Mouse (Mus musculus) left cerebral cortex, postnatal 36 days (tissue): ENCODE results near the gene Rnase1. TPM values are rescaled to one million over a fixed set of nuclear protein-coding genes. Genes with fewer than 3 reads are reported as not detected.

Source experiments
- DNase-seq, 2 experiments: peaks; one replicate each; pipeline ENCODE4 v3.0.0; 2021 to 2022; ENCODE audit warnings: low spot score in 2 of 2, mixed read lengths in 1 of 2
- intact Hi-C: fragments of 180-260 bp; cut with DNase I; formaldehyde crosslinking; loops from one replicate; pipeline ENCODE4 v1.15.1; 2025
- total RNA-seq, 2 experiments: library from RNA; stranded (reverse); gene quantifications; 2 replicates each; pipeline ENCODE4 v1.2.3; 2021

Gene Rnase1
- total RNA-seq, 2 experiments from 2014 or later: 0.76 to 0.97 TPM

- DNase-seq: peak; percentile 51 to 80
- intact Hi-C loops: loop anchor here (10.0 kb wide), 1 partner anchor 1157 kb away; the partner anchor contains the start of gene Chd8
These were observed 48.3 kb downstream of the Rnase1 start for GRCm38 (mm10) chr14:51098300-51098699.

GRCm38 (mm10) chr14:51095736-51096524, 50.7 kb downstream of the Rnase1 start:
- DNase-seq: no peak
- intact Hi-C loops: loop anchor here (2.0 to 10.0 kb wide), 2 partner anchors 69 to 1159 kb away; partner anchors contain the start of gene Chd8

Other genes with a start within 250 kb of the Rnase1 start
- 1 to 10 TPM; 3.6 to 4.8 TPM for gene Klhl33, start 249.3 kb downstream of the Rnase1 start, total RNA-seq
- gene Osgep, start 221.9 kb downstream of the Rnase1 start, total RNA-seq: 10 to 100 TPM; 32.0 to 35.7 TPM
- 10 to 100 TPM; 52.0 to 58.6 TPM for gene Apex1, start 221.8 kb downstream of the Rnase1 start, total RNA-seq
- gene Pip4p1, start 215.9 kb downstream of the Rnase1 start, total RNA-seq: 100 to 1,000 TPM in 1 of 2 experiments, 10 to 100 TPM in 1; 89.8 to 103 TPM
- gene Pnp, start 215.7 kb downstream of the Rnase1 start, total RNA-seq: 10 to 100 TPM; 10.7 to 11.0 TPM
- 10 to 100 TPM in 1 of 2 experiments, 1 to 10 TPM in 1; 10.0 to 13.0 TPM for gene Gm49342, start 202.3 kb downstream of the Rnase1 start, total RNA-seq
- 1 to 10 TPM; 1.1 to 1.4 TPM for gene Pnp2, start 190.8 kb downstream of the Rnase1 start, total RNA-seq
- under 1 TPM; 0.20 to 0.25 TPM for gene Rnase10, start 139.0 kb downstream of the Rnase1 start, total RNA-seq
- gene Rnase9, start 104.9 kb downstream of the Rnase1 start, total RNA-seq: not detected
- not detected for gene Rnase11, start 96.6 kb downstream of the Rnase1 start, total RNA-seq
- not detected for gene Rnase12, start 89.1 kb downstream of the Rnase1 start, total RNA-seq
- not detected for gene Olfr750, start 72.3 kb downstream of the Rnase1 start, total RNA-seq
- 10 to 100 TPM; 17.8 to 19.3 TPM for gene Rnase4, start 55.7 kb downstream of the Rnase1 start, total RNA-seq
- gene Ang, start 55.6 kb downstream of the Rnase1 start, total RNA-seq: 1 to 10 TPM; 3.6 to 5.3 TPM
- not detected for gene Eddm3b, start 32.4 kb downstream of the Rnase1 start, total RNA-seq
- gene Rnase6, start 22.9 kb downstream of the Rnase1 start, total RNA-seq: under 1 TPM in 1 of 2 experiments, not detected in 1; 0.12 TPM
- not detected for gene Rnase2b, start 15.5 kb upstream of the Rnase1 start, total RNA-seq
- not detected for gene Ang2, start 52.4 kb upstream of the Rnase1 start, total RNA-seq
- not detected for gene Ear14, start 56.6 kb upstream of the Rnase1 start, total RNA-seq
- gene Rnase2a, start 109.3 kb upstream of the Rnase1 start, total RNA-seq: not detected
- not detected for gene Gm7247, start 215.0 kb upstream of the Rnase1 start, total RNA-seq